Mouse (Mus musculus) myocyte (in vitro differentiated cells): ENCODE measurements around the gene Pias3.

Source experiments
- MAX ChIP-seq: IDR thresholded peaks from one replicate; pipeline ENCODE4 v1.6.1; 2011; ENCODE audit warnings: low read depth, mild to moderate bottlenecking, control low read depth
- MYOD1 ChIP-seq, 3 experiments: IDR thresholded peaks; one replicate each; pipeline ENCODE4 v1.6.1; 2011; ENCODE audit warnings: control low read depth in 2 of 3, low read depth in 2 of 3, mild to moderate bottlenecking in 2 of 3, moderate library complexity in 1 of 3; ENCODE audit not compliant: insufficient read length in 2 of 3, control insufficient read depth in 1 of 3
- POLR2A ChIP-seq: IDR thresholded peaks from one replicate; pipeline ENCODE4 v1.6.1; 2011; ENCODE audit warnings: low read depth, mild to moderate bottlenecking, control low read depth, moderate library complexity; ENCODE audit not compliant: insufficient read length
- REST ChIP-seq: IDR thresholded peaks from one replicate; pipeline ENCODE4 v1.6.1; 2011; ENCODE audit warnings: mild to moderate bottlenecking, control low read depth, moderate library complexity; ENCODE audit not compliant: insufficient read depth, insufficient read length
- SRF ChIP-seq: IDR thresholded peaks from one replicate; pipeline ENCODE4 v1.6.1; 2011; ENCODE audit warnings: low read depth; ENCODE audit not compliant: control insufficient read depth, insufficient read length
- TCF12 ChIP-seq: IDR thresholded peaks from one replicate; pipeline ENCODE4 v1.6.1; 2011; ENCODE audit warnings: mild to moderate bottlenecking, control low read depth; ENCODE audit not compliant: poor library complexity, insufficient read depth, severe bottlenecking
- TCF3 ChIP-seq: IDR thresholded peaks from one replicate; pipeline ENCODE4 v1.6.1; 2011; ENCODE audit warnings: low read depth, control low read depth; ENCODE audit not compliant: insufficient read length

DNA sequence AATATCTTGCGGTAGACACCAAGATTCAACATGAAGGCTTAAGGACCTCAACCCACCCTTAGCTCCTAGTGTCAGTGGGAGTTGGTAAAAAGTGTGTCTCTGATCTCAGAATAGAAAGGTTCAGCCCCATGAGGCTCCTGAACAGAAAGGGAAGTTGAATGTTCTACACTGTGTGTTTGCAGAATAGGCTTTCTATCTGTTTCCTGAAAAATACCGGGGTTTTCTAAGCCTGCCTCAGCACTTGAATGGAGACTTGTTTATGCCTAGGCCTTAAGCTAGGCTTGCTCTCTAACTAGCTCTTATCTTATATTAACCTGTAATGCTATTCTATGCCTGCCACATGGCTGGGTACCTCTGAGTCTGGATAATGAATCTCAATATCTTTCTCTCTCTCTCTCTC is 35.3 kb upstream of the Pias3 start:
- TF ChIP-seq MYOD1 (IDR thresholded peaks at IDR 0.05; ENCODE audit: control insufficient read depth in 1 of 3, insufficient read length in 2 of 3, low read depth in 2 of 3) = no peak
- no peak for TF ChIP-seq POLR2A
- no peak for TF ChIP-seq TCF3
- no peak for TF ChIP-seq REST
- no peak for TF ChIP-seq MAX
- no peak for TF ChIP-seq TCF12
- TF ChIP-seq SRF = no peak
